Comparison of ENCODE assay signal across 12 mouse cellular contexts in the genomic region with DNA sequence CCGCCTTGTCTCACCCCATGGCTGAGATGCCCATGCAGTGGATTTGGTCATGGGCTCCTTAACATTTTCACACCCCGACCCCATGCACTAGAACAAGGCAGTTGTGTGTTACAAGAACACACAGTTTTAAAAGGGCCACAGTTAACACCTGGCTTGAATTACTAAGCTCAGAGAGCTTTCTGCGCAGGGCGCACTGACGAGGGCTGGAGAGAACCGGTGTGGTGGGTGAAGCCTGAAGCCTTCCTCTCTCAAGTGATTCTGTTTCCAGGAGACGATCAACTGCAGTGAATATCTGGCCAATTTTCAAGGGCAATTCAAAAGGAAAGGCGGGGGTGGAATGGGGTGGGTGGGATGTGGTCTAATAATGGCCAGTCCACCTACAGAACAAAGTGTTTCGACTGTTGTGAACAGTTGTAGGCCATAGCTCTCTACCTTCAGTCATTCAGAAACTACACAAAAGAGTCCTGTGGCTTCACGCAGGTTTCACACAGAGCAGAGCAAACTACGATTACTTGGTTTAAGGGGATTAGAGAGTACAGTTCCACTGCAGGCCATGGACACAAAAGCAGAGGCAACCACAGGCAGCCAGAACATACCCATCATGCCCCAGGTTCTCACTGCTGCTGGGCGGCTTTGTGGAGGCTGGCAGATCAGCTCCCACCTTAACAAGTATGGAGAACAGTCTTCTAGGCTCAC.
DNase-seq lines count a peak whose midpoint lies in the region; ATAC-seq lines count a peak whose summit lies in the region.
"Had no signal": no experiment of that assay in that cellular context is flagged by ENCODE, and none has a peak within 500 bp of the region (broad histone marks: within the 10 kb centered on the region; RNA-seq: fewer than 3 reads in every experiment).

No protein-coding gene starts in this region.

- no peaks in the 10 kb centered on the region for H3K9me3 ChIP-seq in kidney, embryonic 16.5 days (ENCODE audit: low read length)
- H3K9me3 ChIP-seq in embryonic facial prominence, embryonic 13.5 days, result no peaks in the 10 kb centered on the region
- H3K9me3 ChIP-seq in hindbrain, embryonic 12.5 days (replicated peaks), result no peaks in the 10 kb centered on the region
- H3K9me3 ChIP-seq in midbrain, embryonic 15.5 days, result no peaks in the 10 kb centered on the region
- H3K9me3 ChIP-seq: liver, embryonic 13.5 days had no signal

- H3K36me3 ChIP-seq in kidney, embryonic 16.5 days (ENCODE audit: insufficient read depth, low read length), result peaks cover 30% of the 10 kb centered on the region
- H3K36me3 ChIP-seq in embryonic facial prominence, embryonic 13.5 days, result peaks cover 35% of the 10 kb centered on the region
- peaks cover 43% of the 10 kb centered on the region for H3K36me3 ChIP-seq in hindbrain, embryonic 12.5 days
- H3K36me3 ChIP-seq in midbrain, embryonic 15.5 days (replicated peaks), result peaks cover 31% of the 10 kb centered on the region
- H3K36me3 ChIP-seq: G1E had no signal

- H3K9ac ChIP-seq in kidney, embryonic 16.5 days (replicated peaks; ENCODE audit: low read length), result no peak overlapping the region
- no peak overlapping the region; the same call in 1 of the 2 replicates for H3K9ac ChIP-seq in embryonic facial prominence, embryonic 13.5 days
- H3K9ac ChIP-seq in hindbrain, embryonic 12.5 days, result no peak overlapping the region
- no peak overlapping the region for H3K9ac ChIP-seq in midbrain, embryonic 15.5 days
- H3K9ac ChIP-seq: liver, embryonic 13.5 days had no signal

- peaks cover 34% of the 10 kb centered on the region for H3K4me1 ChIP-seq in kidney, embryonic 16.5 days (ENCODE audit: insufficient read depth, low read length)
- peaks cover 79% of the 10 kb centered on the region for H3K4me1 ChIP-seq in embryonic facial prominence, embryonic 13.5 days
- peaks cover 15% of the 10 kb centered on the region for H3K4me1 ChIP-seq in hindbrain, embryonic 12.5 days
- H3K4me1 ChIP-seq in midbrain, embryonic 15.5 days, result peaks cover 15% of the 10 kb centered on the region; the same call in 1 of the 2 replicates

- peak overlapping the region; percentile 73 for H3K27ac ChIP-seq in kidney, embryonic 16.5 days (ENCODE audit: low read length)
- peak overlapping the region; percentile 85 for H3K27ac ChIP-seq in embryonic facial prominence, embryonic 13.5 days
- H3K27ac ChIP-seq in hindbrain, embryonic 12.5 days, result peak overlapping the region; percentile 30; the same call in 1 of the 2 replicates
- H3K27ac ChIP-seq in midbrain, embryonic 15.5 days, result peak overlapping the region; percentile 9; the same call in 1 of the 2 replicates
- H3K27ac ChIP-seq: liver, embryonic 13.5 days had no signal

- 76% methylated on average over 12 of the region's 12 CpGs for WGBS in kidney, embryonic 16.5 days
- 30% methylated on average over 12 of the region's 12 CpGs for WGBS in embryonic facial prominence, embryonic 13.5 days
- 50% methylated on average over 12 of the region's 12 CpGs for WGBS in hindbrain, embryonic 12.5 days
- WGBS in midbrain, embryonic 15.5 days, result 33% methylated on average over 12 of the region's 12 CpGs

- H3K4me3 ChIP-seq in kidney, embryonic 16.5 days (ENCODE audit: low read length), result no peak overlapping the region
- no peak overlapping the region for H3K4me3 ChIP-seq in embryonic facial prominence, embryonic 13.5 days
- no peak overlapping the region for H3K4me3 ChIP-seq in hindbrain, embryonic 12.5 days
- H3K4me3 ChIP-seq in midbrain, embryonic 15.5 days, result no peak overlapping the region
- H3K4me3 ChIP-seq: liver, embryonic 13.5 days had no signal

- H3K4me2 ChIP-seq in kidney, embryonic 16.5 days (replicated peaks; ENCODE audit: low read depth, low read length), result no peak overlapping the region
- no peak overlapping the region for H3K4me2 ChIP-seq in embryonic facial prominence, embryonic 13.5 days
- H3K4me2 ChIP-seq in hindbrain, embryonic 12.5 days (replicated peaks), result no peak overlapping the region
- H3K4me2 ChIP-seq in midbrain, embryonic 15.5 days, result no peak overlapping the region
- H3K4me2 ChIP-seq: liver, embryonic 13.5 days had no signal

- no peak for ATAC-seq in kidney, embryonic 16.5 days (ENCODE audit: low FRiP score, low TSS enrichment)
- ATAC-seq in embryonic facial prominence, embryonic 13.5 days (ENCODE audit: insufficient number of reproducible peaks, insufficient read depth, low FRiP score, low TSS enrichment, low read depth), result peak; percentile 46; the same call in 1 of the 2 replicates
- peak; percentile 61 for ATAC-seq in hindbrain, embryonic 12.5 days (ENCODE audit: low FRiP score)
- peak; percentile 78 for ATAC-seq in midbrain, embryonic 15.5 days (replicated peaks)

- DNase-seq in kidney, postnatal 25 days, result no peak
- DNase-seq in left cerebral cortex, adult 9 months (ENCODE audit: low spot score in 2 of 2), result no peak
- no peak for DNase-seq in cerebellum, adult 8-10 months
- no peak for DNase-seq in cerebellum, postnatal 4 days (ENCODE audit: low spot score in 2 of 2)
- DNase-seq: kidney, adult 18-20 months; liver, embryonic 13.5 days; thymus, postnatal 14 days had no signal

- H3K27me3 ChIP-seq in kidney, embryonic 16.5 days (ENCODE audit: insufficient read depth, low read length), result no peaks in the 10 kb centered on the region
- no peaks in the 10 kb centered on the region for H3K27me3 ChIP-seq in embryonic facial prominence, embryonic 13.5 days
- no peaks in the 10 kb centered on the region for H3K27me3 ChIP-seq in hindbrain, embryonic 12.5 days
- H3K27me3 ChIP-seq in midbrain, embryonic 15.5 days (replicated peaks), result no peaks in the 10 kb centered on the region
- H3K27me3 ChIP-seq: liver, embryonic 13.5 days had no signal

Comparison
In these comparisons a context has a peak if more than half of its experiments do, and no peak if none do; other contexts are left out.
1. H3K27ac ChIP-seq: peak in every context shown above with its lines; median percentile 85 in embryonic facial prominence, embryonic 13.5 days; 73 in kidney, embryonic 16.5 days; 30 in hindbrain, embryonic 12.5 days; 9 in midbrain, embryonic 15.5 days.